Mouse (Mus musculus) CD4-positive, CD25-positive, alpha-beta regulatory T cell, adult 2 months (primary cell): ENCODE results near the gene Zfp329.
"Not testable (repeated sequence)": the region's sequence is repeated elsewhere in the genome, so short reads cannot be mapped to it uniquely, and the experiment has no call there.

ENCODE experiments used
- DNase-seq: peaks from one replicate; pipeline ENCODE4 v3.0.0-alpha.2; 2012; ENCODE audit warnings: low read depth, low spot score

Gene Zfp329

DNA sequence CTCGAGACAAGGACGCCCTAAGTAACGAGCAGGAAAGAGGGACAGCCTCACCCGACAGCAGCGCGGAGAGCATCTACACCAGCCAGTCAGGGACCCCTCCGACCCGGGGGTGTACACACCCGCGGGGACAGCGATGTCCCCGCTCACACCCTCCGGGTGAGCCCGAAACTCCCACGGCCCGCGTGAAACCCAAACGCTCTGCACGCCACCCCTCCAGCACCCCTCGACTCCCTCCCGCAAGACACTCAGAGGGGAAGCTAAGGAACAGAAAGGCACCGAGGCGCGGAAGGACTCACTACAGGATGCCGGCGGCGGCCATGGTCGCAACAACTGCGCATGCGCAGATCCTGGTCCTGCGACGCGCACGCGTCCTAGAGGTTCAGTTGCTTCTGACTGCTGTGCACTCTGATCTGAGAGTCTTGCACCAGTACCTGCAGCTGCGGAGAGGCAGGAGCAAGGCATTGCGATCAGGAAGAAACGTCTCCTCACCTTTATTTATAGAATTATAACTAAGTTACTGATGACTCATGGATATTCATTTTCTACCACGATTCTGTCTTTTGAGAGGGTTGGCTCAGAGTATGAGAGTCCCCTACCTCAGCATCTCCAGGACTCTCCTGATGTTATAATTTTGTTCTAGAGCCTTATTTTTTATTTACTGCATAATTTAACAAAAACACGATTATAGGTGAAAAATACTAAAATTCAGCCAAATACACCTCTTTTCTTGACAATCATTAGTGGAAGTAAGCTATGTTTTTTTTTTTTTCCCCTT, at the start of gene Zfp329:
TSS of gene Zfp329 (minus strand) at position 338 of the 775 bp plus-strand sequence.
- peak; percentile 97 for DNase-seq

DNA sequence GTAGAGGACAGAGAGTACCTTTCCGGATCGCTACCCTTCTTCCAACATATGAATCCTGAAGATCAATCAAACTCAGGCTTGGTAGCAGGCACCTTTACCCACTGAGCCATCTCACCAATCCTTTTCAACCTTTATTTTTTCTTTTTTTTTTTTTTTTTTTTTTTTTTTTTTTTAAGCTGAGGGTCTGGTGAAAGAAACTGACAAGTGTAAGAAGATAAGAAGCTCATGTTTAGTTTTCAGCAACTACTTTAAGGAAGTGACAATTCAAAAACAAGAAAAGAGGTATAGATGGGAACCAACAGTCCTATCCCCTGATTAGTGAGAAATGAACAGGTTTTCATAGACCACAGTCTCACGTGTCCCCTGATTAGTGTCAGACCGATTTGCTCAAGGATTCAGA, 17.1 kb upstream of the Zfp329 start:
- no peak for DNase-seq

DNA sequence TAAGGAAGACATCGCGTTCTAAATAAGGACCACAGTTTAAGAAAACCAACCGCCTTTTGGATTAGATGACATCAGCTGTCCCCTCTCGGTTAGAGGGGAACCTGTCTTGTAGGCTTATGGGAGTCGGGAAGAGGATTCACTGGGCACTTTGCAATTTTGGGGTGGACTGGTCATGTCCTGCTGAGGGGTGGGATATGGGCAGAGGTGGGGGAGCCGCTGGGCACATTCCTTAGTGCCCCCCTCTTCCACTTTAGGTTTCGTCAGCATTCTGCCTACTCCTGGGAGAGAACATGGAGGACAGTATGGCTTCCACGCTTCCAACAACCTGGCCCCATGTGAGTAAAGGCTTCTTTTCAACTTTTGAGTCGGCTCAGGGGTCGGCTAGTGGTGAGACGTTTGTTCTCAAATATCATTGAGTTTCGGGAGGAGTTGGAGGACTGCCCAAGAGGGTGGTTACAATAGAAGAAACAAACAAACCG, 16.6 kb upstream of the Zfp329 start:
- DNase-seq: no peak

DNA sequence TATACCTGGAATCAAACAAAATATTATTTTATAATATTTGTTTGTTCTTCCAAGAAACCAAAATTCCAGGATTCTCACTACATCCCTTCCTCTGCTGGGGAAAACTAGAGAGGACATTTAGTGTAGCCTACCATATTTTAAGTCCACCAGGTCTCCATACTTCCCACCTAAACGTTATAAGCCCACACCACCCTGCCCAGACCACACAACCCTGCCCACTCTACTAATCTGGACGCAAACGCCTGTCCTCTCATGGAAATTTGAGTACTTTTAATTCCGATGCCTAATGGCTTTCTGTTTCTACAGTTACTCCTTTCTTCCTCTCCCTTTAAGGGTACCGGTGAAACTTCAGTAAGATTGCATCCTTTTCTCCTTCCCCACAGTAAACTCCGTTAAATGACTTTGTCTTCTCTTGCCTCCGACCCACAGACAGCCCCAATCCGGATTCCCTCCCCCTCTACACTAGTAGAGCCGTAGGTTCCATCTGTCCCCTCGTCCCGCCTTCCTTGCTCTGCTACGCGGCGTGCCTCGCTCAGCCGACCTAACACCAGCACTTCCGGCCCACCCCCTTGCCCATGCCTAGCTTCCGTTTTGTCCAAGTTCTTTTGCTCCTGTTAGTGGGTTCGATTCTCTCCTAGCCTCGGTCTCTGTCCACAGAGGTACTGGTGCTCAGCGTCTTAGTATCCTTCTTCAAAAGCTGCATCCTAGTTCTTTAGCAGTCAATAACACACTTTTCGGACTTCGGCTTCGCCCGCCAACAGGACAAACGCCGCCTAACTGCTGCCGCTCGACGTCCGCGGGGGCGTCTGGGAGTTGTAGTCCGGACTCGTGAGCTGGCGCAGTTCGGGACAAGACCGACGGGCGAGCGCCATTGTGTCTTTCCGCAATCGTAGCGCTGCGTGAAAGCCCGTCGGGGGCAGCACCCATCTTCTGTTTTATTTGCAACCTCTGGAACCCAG, 15.8 kb upstream of the Zfp329 start, which contains the start of gene Zfp110:
TSS of gene Zfp110 (plus strand) at position 600 of the 959 bp plus-strand sequence.
- peak; percentile 94 for DNase-seq

DNA sequence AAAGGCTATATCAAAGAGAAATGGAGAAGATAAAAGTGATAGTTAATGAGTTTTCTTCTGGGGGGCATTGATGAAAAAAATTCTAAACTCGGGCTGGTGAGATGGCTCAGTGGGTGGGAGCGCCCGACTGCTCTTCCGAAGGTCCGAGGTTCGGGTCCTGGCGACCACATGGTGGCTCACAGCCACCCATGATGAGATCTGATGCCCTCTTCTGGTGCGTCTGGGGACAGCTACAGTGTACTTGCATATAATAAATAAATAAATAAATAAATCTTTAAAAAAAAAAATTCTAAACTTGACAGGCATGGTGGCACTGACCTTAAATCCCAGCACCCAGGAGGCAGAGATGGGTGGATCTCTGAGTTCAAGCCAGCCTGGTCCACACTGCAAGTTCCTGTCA, 3.1 kb downstream of the Zfp329 start:
- peak; percentile 17 for DNase-seq

DNA sequence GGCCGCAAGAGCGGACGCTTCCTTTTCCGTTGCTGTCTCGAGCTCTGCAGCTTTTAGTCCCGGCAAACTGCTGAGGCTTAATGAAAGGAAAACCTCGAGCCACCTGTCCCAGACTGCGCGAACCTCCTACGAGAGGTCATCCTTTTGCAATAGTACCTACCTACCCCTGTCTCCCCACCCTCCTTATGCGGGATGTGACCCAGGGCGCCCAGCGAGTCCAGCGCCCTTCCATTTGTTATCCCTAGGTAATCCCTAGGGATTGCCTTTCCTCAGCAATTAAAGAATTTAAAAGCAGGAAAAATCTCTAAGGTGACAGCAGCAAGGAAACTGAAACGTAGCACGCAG, 15.0 kb downstream of the Zfp329 start:
- no peak for DNase-seq

DNA sequence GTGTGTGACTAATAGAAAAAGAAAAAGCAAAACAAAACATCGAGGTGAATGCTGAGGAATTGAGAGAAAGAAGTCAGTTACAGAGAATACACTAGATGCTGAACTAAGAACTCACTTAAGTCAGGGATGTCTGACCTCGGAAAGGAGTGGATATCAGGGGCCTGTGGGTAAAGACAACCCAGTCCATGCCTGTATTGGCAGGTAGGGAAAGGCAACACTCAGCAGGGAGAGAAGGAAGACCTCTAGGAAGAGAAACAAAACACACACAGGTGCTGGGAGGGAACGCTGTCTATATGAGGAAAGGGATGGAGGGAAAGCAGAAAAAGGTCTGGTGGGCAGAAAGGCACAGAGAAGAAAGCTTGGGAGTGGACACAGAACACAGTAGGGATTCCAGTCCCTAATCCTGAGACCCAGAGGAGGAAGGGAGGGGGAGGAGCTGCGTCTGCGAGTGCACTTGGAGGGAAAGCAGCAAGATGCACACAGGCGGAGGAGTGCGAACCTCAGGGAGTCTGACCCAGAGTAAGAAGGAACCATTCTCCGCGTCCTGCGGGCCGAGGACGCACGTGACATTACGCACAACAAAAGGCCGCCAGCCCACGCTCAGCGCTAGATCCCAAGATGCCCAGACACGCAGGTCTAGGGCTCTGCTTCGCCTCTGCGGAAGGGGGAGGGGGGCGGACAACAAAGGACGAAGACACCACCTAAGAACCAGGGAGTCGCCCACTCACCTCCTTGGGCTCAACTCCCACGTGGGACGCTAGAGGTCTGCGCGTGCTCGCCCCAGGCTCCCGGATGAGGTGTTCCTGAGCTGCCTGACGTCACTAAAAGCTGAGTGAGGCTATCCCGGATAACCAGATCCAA, 15.6 kb downstream of the Zfp329 start, which contains the start of gene Zscan18:
TSS of gene Zscan18 (minus strand) at position 770 of the 861 bp plus-strand sequence.
- peak; percentile 72 for DNase-seq

DNA sequence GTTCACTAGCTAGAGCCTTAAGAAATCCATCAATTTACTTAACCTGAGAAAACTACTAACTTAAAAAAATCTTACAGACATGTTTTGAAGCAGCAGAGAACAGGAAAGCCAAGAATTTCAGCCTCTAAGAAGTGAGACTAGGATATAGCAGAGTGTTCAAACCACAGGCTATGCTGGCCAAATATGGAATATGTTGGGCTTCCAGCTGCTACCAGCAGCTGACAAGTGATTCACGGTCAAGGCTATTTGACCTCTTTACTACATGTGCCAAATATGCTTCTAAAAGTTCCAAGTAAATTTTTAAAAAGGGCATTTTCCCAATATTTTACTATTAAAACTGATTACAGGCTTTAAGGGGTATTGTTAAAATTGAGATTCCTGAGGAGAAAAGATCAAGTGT, 19.1 kb downstream of the Zfp329 start:
- no peak for DNase-seq

DNA sequence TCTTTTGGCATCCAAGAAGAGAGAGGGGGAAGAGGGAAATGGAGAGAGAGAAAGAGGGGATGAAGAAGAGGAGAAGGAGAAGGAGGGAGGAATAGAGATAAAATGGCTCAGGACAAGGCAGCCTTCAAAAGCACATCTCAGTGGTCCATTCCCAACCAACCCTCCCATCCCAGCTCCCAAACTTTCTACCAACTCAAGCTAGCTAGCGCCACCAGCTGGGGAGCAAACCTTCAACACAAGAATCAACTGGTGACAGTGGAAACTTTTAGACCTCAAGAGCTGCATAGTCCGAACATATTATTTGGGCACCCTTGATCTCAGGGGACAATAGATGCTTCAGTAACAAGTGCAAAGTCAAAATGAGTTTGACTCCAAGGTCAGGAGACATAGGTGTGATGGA, 20.7 kb downstream of the Zfp329 start:
- DNase-seq: no peak

DNA sequence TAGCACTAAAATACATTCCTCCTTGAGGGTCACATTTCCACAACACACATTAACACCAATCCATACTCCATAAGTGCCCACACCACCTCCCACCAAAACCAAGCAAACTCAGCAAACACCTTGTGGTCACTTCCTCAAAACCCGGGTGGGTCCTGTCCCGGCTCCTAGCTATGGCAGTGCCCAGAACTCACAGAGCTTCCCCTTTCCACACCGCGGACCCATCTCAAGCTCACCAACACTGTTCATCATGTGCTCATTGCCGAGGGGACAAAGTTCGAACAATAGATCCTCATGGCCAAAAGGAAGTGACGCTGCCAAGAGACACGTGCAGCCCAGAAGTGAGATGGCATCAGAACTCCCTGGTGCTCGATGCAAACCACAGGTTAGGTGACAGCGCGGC, 26.0 kb downstream of the Zfp329 start:
- not testable (repeated sequence) for DNase-seq

DNA sequence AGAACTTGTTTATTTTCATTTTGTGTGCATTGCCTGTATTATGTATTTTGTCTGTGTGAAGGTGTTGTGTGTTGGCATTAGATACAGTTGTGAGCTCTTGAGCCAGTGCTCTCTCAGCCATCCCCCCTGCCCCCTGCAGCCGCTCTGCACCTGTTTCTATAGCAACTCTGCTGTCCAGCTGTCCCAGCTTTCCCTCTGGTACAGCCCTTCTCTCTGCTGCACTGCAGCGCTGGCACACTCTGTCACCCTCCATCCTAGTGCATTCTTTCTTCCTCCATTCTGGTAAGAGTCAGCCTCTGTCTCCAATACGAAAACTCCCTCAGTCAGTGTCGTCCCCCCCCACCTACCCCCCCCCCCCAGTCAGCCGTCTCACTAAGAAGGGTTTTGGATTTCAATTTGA, 30.6 kb downstream of the Zfp329 start:
- no peak for DNase-seq

DNA sequence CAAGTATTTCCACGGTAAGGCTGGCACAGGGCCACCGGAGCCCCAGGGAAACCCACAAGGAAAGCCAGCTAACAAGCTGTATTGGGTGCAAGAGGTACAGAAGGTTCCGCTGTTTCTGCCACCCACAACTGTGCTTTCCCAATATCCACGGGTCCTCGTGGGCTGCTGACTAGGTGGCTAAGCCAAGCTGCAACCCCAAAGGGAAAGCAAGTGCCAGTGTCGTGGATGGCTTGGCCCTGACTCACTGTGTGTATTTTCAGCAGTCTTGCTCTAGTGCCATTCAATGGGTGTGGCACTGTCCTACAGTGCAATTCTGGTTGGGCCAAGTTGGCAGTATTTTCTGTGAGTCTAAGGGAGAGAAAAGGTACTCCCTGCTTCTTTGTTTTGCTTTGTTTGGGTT, 31.3 kb downstream of the Zfp329 start:
- no peak for DNase-seq

DNA sequence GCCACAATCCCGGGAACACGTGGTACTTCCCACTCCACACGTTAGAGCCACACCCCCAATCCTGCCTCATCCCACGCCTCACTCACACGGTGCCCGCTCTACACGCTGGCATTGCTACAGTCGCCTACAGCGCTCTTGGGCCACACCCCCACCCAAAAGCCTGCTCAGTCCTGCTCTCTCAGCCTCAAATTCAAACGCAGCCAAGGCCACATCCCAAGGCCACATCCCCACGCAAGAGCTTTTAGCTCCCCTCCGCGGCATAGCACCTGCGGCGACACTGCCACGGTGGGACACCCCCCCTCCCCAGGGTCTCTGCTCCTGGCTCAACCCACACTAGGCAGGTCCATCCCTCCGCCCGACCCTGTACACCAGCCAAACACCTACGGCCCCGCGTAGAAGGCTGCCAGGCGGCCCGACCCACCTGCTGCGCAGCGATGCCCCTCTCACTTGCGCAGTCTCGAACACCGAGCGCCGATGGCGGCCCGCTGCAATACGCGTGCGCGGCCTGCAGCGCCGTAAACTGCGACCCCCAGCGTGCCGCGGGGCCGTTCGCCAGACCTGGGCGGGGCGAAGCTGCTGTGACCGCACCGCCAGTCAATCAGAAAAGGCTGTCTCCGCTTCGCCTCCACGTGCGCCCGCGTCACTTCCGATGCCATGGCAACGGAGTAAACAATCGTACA, 38.4 kb downstream of the Zfp329 start:
- DNase-seq: peak; percentile 86

DNA sequence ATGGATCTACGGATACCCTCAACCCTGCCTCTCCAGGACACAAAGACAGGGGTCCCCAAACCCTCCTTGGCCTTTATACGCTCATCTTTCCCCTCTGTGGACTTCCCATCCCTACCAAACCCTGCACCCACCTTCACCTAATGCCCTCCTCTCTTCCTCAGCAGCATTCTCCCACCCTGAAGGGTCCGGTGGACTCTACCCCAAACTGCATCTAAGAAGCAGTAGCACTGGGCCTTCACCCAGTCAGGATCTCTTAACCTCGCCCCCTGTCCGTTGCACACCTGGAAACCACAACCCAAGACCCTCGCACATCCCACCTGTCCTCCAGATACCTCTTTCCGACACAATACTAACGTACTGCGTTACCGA, 38.9 kb downstream of the Zfp329 start:
- no peak for DNase-seq

DNA sequence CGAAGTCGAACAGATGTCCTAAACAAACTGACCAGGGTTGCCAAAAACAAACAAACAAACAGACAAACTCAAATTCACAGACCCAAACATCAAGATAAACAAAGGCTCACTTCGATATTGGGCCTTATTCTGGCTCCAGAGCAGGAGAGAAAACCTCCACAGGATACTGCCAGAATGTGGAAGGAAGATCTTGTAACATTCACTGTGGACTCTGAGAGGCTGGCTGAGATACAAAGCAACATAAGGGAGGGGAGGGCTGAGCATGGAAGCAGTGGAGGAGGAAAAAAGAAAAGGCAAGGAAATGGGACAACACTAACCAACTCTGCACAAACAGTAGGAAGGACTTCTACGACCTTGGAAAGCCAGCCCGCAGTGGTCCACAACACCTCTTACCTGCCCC, 39.5 kb downstream of the Zfp329 start:
- DNase-seq: no peak

DNA sequence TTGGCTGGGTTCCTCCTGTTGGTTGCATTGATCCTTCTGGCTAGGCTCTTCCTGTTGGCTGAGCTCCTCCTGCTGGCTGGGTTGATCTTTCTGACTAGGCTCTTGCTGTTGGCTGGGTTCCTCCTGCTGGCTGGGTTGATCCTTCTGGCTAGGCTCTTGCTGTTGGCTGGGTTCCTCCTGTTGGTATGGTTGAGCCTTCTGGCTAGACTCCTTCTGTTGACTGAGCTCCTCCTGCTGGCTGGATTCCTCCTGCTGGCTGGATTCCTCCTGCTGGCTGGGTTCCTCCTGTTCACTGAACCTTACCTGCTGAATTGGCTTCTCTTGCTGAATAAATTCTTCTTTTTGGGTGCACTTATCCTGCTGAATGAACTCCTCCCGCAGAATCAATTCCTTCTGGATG, 44.1 kb downstream of the Zfp329 start:
- no peak for DNase-seq

DNA sequence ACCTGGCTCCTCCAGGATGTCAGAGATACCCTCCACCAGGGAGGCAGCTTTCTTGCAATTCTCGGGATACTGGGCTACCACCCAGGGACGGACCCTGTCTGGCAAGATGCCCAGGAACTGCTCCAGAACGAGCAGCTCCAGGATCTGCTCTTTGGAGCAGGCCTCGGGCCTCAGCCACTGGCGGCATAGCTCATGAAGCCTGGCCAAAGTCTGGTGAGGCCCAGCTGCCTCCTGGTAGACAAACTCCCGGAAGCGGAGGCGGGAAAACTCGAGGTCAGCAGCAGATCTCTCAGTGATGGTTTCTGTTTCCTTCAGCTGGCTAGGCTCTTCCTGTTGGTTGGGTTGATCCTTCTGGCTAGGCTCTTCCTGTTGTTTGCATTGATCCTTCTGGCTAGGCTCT, 44.5 kb downstream of the Zfp329 start:
- DNase-seq: no peak
